Mouse (Mus musculus) frontal cortex, postnatal 10 days (tissue): ENCODE measurements around the gene Cbfa2t3.

Experiments
- DNase-seq, 2 experiments: peaks; one replicate each; pipeline ENCODE4 v3.0.0; 2022; ENCODE audit warnings: low spot score in 2 of 2, mixed read lengths in 1 of 2

Cbfa2t3 gene

DNA sequence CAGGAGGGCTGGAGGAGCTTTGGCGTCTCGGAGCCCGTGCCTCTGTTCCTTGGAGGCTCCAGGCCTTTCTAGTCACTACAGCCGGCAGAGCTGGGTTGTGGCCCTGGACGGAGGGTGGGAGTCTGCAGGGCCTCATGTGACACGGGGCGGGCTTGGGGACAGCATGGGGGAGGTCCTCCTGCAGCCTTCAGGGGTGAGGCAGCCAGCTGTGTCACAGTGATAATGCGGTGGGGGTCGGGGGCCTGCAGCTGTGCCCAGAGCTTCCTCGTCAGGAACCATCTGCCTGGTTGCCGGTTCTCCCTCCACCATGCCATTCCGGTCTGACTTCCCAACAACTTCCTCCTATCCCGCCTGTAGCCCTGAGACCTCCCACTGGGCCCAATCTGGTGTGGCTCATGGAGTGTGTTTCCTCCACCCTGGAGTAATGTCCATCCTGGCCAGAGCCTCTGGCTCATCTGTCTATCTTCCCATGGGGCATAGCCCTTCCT, at the start of gene Cbfa2t3:
Cbfa2t3 (minus strand) TSS at position 105 of the 488 bp plus-strand sequence.
- DNase-seq: no peak

DNA sequence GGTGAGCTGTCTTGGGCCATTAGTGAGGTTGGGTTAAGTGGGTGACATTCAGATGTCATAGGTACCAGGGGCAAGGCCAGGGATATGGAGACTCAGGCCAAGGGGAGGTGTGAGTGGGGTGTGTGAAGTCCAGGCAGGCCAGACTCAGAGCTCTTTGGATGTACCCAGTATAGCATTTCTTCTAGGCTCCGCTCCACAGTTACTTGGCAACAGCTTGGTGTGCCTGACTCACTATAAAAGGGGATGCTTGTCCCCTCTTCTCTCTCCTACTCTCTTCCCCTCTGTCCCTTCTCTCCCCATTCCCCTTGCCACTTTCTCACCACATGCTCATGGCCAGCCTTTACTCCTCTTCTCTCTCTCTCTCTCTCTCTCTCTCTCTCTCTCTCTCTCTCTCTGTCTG, 48.9 kb upstream of the Cbfa2t3 start:
- no peak for DNase-seq

DNA sequence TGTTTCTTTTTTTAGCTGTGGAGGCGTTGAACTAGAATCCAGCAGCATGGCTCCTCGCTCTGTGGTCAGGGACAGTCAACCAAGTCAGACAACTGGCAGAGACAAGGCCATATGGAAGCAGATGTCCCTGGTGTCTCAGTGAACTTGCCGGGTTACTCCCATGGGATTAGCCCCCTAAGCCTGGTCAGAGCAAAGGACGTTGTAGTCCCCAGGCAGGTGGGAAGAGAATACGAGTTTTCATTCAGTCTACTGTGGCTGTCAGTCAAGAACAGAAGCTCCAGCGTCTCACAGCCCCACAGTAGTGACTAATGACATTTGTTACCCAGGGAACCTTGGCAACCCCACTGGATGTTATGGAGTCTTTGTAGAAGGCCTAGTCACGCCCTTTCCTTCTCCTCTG, 47.5 kb upstream of the Cbfa2t3 start:
- no peak for DNase-seq

DNA sequence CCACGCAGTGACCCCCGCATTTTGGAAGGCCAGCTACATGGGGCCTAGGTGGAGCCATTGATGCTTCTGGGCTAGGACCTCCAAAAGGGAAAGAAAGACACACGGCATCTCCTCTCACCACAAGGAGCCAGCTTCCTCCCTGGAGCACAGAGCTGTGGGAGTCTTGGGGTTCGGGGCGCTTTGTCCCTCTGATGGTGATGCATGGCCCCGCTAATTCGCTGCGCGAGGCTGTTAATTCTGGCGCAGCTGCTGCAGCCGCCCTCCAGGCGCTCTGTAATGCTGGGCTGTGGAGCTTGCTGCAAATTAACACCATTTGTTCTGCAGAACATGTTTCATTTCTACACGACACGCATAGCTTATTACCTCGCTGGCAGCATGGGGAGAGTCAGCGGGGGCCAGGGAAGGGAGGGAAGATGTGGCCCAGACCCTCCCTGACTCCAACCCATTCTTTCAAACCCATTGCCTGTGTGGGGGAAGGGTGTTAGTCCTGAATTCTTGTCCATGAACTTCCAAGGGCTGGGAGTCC, 46.9 kb upstream of the Cbfa2t3 start:
- no peak for DNase-seq

DNA sequence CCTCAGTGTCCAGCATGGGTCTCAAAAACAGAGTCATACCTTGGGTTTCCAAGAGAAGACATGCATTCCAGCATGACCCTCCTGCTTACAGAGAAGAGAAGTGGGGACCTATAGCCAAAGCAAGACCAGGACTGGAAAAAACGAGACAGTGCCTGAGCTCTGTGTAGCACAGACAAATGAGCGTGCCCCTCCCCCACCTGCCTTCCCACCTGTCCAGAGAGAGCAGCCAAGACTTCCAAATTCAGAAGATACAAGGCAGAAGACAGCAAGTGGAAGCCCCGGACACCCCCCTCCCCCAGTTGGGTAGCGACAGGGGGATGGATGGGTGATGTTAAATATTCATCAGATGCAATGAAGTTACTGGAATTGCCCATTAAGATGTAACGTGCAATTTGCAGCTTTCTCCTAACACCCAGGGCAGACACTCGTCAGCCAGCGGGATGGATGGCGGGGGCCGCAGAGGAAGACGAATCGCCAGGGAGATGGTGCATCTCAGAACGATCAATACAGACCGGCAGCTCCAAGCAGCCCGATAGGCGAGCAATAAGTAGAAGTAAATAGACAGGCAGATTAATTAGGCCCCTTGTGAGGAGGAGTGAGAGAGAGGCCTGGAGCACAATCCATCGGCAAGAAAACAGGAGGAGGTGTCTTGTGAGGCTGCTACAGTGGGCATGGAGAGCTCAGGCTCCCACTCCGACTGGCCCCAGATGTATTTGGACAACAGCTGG, 46.3 kb upstream of the Cbfa2t3 start:
- no peak for DNase-seq

DNA sequence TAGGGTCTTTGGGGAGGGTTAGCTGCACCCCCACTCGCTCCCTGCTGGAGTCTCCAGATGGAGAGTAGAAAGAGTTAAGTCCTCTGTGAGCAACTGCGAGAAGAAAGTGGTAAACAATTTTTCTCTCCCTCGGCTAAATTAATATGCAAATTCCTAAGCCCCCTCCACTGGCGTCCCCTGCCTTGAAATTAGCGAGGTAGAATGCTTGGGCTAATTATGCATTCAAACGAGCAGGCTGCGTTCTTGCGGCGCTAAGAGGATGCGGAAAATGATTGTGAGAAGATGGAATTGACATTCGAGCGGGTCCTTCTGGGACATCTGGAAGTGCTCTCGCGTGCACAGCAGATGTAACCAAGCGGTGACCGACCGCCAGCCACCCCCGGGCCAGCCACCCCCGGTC, 43.6 kb upstream of the Cbfa2t3 start:
- no peak for DNase-seq

DNA sequence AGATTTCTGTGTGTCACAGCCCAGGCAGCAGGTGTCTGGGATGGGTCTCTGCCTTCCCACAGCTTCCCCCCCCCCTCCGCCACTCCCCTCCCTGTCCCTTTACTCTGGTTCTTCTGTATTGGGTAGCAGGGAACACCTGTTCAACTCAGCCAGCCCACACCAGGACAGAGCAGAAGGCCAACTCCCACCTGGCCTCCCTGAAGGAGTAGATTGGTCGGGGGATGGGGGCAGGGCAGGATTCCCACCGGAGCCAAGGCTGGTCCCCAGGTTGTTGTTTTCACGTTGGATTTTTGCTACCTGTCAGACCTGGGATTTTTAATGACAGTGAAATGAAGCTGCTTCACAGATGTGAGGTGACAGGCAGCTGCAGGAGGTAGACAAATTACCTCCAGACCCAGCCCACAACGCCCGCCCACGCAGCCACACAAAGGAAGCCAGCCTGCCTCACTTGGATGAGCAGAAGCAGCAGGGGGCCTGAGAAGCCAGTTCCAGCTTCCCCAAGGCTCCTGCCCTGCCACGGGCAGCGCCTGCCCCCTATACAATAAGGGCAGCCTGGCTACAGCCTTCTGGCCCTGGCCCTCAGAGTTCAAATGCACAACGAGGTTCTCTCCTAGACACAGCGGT, 40.3 kb upstream of the Cbfa2t3 start:
- DNase-seq: no peak

DNA sequence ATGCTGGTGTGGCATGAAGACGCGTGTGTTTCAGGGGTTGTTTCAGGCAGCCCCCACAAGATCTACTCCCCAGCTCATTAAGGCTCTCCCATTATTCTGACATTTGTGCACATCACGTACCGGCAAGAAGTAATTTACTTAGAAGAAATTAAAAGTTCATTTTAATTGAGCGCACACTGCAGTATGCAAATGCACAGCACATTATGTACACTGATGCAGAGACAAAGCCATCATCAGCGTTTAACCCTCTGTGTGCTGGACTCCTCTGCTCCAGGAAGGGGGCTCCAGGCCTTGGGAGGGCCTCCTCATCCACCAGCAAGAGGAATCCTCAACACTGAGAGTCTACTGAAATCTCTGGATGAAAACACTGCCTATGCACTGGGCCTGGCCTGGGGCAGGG, 39.0 kb upstream of the Cbfa2t3 start:
- no peak for DNase-seq

DNA sequence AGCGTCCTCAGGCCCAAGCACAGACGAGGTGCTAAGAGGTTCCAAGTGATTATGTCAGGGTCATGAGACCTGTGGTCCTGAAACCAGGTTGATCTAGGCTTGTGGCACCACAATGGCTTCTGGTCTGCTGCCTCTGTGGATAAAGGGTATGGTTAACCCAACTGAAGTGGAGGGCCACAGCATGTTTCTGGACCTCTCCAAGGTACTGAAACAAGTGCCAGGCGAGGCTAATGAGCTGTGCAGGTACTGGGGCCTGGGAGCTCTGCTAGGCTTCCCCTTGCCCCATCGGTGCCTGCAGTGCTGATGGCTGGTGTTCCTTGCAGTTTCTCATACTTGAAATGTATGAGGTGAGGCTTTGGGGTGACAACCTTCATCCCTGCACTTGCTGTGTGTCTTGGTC, 38.2 kb upstream of the Cbfa2t3 start:
- DNase-seq: no peak

DNA sequence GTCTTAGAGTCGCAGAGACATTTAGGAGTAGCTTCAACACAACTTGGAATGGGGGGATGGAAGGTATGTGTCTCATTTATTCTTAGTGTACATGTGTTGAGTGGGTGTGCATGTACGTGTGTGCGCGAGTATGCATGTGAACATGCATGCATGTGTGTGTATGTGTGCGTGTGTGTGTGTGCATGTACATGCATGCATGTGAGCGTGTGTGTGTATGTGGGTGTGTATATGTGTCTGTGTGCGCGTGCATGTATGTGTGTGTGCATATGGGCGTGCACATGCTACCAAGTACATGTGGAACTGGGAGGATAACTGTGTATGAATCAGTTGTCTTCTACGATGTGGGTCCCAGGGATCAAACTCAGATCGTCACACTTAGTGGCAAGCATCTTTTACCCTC, 37.7 kb upstream of the Cbfa2t3 start:
- no peak for DNase-seq

DNA sequence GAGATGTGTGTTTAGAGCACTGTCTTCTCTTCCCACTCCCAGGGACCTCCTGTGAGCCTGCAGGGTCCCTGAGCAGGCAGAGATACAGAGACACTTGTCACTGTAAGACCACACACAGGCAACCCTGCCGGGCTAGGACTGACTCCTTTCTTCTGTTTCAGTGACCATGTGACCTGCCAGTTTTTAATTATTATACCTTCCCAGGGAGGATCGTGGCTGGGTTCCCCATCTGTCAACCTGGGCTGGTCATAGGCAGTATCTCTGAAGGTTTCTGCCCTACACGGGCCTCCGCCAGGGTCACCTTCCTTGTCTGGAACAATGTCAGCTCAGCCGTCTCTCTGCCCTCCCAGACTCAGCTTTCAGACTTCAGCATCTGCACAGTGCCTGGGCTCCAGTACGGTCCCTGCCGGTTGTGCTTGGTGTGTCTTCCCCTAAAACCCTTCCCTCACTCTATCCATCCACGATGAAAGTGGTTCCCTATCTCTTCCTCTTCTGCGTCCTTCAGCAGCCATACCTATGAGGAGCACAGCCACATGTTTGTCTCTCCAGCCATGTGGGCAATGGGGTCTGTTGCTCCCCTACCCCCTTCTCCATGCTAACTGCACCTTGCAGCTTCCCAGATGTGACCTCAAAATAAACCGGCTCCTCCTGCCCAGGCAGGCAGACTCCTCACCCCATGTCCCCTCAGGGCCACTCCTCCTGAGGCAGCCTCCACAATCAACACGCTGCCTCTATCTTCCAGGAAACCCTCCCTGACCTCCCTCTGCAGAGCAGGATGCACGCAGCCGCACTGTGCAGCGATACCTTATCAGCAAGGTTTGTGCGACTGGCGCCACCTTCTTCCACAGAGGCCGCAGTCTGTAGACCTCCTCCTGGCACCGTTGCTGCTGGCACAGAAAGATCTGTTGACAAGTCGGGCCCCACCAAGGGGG, 36.9 kb upstream of the Cbfa2t3 start:
- no peak for DNase-seq

DNA sequence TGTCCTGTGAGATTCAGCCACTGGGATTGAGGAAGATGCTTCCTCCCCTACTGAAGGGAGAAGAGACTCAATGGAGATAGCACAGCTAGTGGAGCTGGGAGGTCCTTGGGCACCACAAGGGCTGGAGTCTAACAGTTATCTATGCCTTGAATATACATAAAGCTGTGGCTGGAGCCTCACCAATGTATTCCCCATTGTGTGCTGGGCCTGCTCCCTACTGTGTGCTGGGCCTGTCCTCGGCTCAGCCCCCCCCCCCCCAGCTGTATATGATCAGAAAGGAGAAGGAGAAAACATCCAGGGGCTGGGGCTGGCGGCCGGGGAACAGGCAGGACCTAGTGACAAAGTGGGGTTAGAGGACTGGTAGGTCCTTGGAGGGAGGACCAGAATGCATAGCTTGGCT, 36.2 kb upstream of the Cbfa2t3 start:
- no peak for DNase-seq

DNA sequence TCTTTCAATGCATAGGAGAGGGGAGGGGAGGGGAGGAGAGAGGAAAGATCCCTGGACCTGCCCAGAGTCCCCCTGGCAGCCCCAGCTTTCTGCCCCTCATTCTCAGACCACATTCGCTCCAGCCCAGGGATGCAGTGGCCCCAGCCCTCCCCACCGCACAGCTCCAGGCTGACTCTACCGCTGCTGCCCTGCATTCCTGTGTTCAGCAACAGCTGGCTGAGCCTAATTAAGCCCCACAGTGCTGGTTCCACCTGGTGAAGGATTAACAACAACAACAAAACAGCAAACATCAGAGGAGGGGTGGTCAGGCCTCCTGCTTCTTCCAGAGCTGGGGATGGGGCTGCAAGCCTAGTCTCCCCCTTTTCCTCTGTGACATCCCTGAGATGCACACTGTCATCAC, 29.7 kb upstream of the Cbfa2t3 start:
- no peak for DNase-seq

DNA sequence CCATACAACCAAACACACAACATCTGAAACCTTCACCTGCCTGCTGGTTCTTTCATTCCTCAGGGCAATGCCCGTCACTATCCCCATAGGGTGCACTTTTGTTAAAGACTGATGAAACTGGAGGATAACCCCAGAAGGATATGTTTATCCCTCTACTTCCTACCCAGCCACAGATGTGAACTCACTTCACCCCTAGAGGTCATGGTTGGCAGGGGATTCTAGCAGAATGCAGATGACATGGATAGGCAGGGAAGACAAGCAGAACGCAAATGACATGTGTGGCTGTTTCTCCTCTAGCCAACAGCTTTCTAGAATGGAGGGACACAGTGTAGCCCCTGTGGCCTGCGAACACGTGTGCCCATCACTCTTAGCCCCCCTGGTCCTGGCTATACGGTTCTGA, 28.5 kb upstream of the Cbfa2t3 start:
- DNase-seq: no peak

DNA sequence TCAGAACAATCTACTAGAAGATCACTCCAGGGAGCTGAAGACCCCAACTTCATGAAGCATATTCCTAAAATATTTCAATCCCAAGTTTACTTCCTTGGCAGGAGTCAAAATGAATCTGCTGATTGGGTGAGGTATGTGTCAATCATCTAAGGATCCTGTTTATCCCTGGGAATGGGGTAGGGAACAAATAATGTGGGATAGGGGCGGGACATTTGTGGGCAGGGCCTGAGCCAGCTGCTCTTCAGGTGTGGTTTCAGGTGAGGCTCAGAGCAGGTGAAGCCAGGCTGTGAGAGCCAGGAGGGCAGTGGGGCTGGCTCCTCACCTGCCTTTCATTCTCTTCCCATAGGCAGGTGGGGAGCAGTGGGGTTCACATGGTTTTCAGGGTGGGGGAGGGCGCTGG, 27.9 kb upstream of the Cbfa2t3 start:
- no peak for DNase-seq

DNA sequence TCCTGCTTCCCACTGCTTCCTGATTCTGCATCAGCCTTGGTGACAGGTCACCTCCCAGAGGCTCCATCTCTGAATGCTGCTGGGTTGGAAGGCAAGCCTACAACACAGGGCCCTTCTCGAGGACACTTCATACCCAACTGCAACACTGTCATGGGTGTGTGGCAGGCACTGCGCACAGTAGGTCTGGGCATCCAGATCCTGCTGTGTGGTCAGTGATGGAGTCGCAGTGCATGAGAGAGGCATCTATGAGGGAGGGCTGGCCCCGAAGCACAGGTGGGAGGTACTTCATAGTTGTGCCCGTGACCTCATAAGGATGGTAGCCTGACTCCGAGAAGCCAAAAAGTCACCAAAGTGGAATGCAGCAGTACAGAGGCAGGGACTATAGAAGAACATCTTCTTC, 26.3 kb upstream of the Cbfa2t3 start:
- no peak for DNase-seq

DNA sequence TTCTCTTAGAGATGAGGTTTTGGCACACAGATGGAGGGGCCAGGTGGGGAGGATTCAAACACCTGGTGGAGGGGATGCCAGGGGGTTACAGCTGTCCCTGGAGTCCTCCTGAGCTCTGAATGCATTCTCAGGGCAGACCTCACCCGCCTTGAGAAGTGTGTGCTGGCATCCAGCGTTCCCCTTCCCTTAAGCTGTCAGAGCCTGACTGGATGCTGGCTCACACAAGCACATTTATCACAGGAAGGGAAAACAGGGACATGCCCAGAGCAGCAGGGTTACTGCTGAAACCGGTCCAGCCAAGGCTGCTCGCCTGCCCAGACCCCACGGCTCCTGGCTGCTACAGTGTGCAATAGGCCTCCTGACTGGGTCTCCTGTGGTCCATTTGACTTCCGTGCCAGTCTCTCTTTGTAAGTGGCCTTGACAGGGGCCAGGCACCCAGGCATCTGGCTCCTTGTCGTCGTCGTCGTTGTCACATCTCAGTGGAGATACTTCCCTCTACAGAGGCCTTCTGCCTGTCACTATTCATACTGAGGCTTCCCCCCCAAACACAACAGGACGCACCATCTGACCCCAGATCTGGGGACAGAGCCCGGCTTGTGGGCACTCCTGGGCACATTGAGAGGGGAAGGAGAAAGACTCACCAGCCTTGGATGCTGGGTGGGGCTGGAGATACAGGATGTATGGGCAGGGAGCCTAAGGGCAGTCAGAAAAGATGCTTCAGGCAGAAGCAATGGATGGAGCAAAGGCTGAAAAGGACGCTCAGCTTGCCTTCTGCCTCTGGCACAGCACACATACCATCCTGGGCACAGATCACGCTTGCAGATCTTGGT, 22.1 kb upstream of the Cbfa2t3 start:
- no peak for DNase-seq

DNA sequence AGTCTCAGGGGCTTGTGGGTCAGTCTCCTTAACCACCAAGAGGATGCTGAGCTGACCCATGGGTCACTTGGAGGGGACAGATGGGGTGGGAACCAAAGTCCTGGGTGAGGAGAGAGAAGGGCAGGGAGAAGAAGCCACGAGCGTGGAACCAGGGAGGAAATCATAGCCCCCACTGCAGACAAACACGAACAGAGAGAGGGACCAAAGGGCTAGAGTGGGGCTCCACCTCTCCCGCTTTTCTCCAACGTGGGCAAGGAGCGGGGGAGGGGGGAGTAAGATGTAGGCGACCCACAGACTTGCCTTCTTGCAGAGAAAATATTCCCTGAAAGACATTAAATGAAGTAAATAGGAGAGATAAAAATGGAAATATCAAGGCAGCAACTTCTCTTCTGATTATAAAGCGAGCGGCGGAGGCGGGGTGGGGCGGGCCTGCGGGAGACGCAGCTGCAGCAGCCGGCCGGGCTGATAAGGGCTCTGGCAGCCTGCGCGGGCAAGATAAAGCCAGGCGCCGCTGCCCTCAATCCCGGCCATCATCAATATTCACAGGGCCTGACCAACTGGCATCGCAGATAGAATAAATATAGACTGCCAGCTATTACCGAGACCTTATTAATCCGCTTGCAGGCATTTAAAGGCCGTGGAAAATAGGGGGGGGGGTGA, 21.3 kb upstream of the Cbfa2t3 start:
- no peak for DNase-seq

DNA sequence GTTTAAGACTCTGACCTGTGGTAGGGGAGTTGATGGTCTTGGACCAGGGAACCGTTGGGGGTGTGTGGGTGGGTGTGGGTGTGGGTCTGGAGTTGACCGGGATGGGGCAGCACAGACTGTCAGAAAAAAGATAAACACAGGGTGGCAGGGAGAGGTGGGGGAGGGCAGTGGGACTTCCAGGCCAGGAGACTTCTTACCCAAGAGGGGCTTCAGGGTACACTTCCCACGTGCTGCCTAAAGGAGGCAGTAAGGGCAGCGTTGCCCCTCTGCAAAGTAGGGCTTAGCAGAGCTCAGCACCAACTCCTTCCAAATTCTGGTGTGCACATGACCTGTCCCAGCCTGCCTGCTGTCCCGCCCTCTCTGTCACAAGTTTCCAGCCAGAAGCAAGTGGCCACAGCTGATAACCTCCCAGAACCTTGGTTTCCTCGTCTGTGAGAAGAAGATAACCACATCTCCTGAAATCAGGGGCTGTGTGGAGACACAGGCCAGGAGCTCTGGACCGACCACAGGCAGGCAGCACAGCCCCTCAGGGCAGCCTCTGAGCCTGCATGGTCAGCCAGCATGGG, 20.7 kb upstream of the Cbfa2t3 start:
- DNase-seq: no peak

DNA sequence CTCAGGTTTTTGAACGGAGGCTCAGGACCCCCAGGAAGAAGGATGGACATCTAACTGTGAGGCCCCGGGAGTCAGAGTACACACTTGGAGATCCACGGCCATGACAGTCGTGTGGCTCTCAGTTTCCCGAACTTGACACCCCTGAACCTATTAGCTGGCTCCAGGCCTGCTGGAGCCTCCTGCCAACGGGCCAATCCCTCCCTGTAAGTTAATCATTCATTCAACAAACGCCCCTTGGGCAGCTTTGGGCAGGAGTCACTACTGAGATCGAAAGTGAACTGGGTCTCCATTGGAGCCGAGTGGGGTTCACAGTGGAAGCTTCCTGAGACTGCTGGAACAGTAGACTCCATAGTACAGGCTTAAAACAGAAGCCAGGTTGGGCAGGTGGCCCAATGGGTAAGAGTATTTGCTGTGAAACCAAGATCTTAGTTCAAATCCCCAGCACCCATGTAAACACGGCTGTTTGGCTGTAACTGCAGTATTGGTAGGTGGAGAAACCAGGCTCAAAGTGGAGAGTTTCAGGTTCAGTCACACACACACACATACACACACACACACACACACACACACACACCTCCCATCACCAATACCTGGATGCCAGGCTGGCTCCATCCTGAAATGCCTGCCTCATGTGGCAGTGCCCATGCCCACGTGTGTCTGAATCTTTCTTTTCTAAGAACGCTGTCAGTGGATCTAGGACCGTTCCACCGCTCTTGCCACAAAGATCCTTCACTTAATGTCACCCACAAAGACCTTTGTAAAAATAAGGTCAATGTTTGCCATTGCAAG, 20.0 kb upstream of the Cbfa2t3 start:
- no peak for DNase-seq
